Comparison of ENCODE assay signal across 15 mouse cellular contexts in genomic region chr13:54582126-54582525, GRCm38 (mm10). TPM values are rescaled to one million over a fixed set of nuclear protein-coding genes. Genes with fewer than 3 reads are reported as not detected.
A peak's percentile ranks its signal among the peaks of the same experiment; 100 is the strongest.
DNase-seq lines count a peak whose midpoint lies in the region; ATAC-seq and TF ChIP-seq lines count a peak whose summit lies in the region.
"Had no signal": no experiment of that assay in that cellular context is flagged by ENCODE, and none has a peak within 500 bp of the region (broad histone marks: within the 10 kb centered on the region; RNA-seq: fewer than 3 reads in every experiment).

No protein-coding gene starts in this region.

- H3K4me2 ChIP-seq in hindbrain, embryonic 12.5 days (replicated peaks) = no peak overlapping the region
- no peak overlapping the region for H3K4me2 ChIP-seq in hindbrain, embryonic 16.5 days (ENCODE audit: low read length)
- no peak overlapping the region for H3K4me2 ChIP-seq in stomach, embryonic 16.5 days (ENCODE audit: low read depth, low read length)
- H3K4me2 ChIP-seq: embryonic facial prominence, embryonic 15.5 days; lung, embryonic 14.5 days; midbrain, embryonic 13.5 days had no signal

- no peak for TF ChIP-seq POLR2A in lung, adult 2 months (IDR thresholded peaks at IDR 0.05; ENCODE audit: borderline replicate concordance, extremely low read depth, low read depth, low read length)

- no peak overlapping the region for H3K4me3 ChIP-seq in hindbrain, embryonic 12.5 days
- H3K4me3 ChIP-seq in hindbrain, embryonic 16.5 days (ENCODE audit: low read length) = no peak overlapping the region
- H3K4me3 ChIP-seq in lung, adult 2 months (replicated peaks; ENCODE audit: extremely low read depth, low read depth, low read length) = no peak overlapping the region
- no peak overlapping the region for H3K4me3 ChIP-seq in stomach, embryonic 16.5 days (replicated peaks; ENCODE audit: low read length)
- H3K4me3 ChIP-seq: embryonic facial prominence, embryonic 15.5 days; midbrain, embryonic 13.5 days had no signal

- no peaks in the 10 kb centered on the region for H3K27me3 ChIP-seq in hindbrain, embryonic 12.5 days
- no peaks in the 10 kb centered on the region for H3K27me3 ChIP-seq in hindbrain, embryonic 16.5 days (replicated peaks; ENCODE audit: control insufficient read depth, insufficient read depth, low read length)
- no peaks in the 10 kb centered on the region for H3K27me3 ChIP-seq in stomach, embryonic 16.5 days (ENCODE audit: control insufficient read depth, insufficient read depth, low read length)
- H3K27me3 ChIP-seq: embryonic facial prominence, embryonic 15.5 days; midbrain, embryonic 13.5 days; Patski had no signal

- peaks cover 6% of the 10 kb centered on the region for H3K4me1 ChIP-seq in hindbrain, embryonic 12.5 days
- peaks cover 1% of the 10 kb centered on the region; the same call in 1 of the 2 replicates for H3K4me1 ChIP-seq in hindbrain, embryonic 16.5 days (ENCODE audit: control insufficient read depth, insufficient read depth, low read depth, low read length)
- peaks cover 9% of the 10 kb centered on the region for H3K4me1 ChIP-seq in lung, adult 2 months (ENCODE audit: control insufficient read depth, insufficient read depth, low read length)
- peaks cover 5% of the 10 kb centered on the region; the same call in 1 of the 2 replicates for H3K4me1 ChIP-seq in stomach, embryonic 16.5 days (ENCODE audit: control insufficient read depth, insufficient read depth, low read length)
- H3K4me1 ChIP-seq: embryonic facial prominence, embryonic 15.5 days had no signal

- 77% methylated on average over 10 of the region's 10 CpGs for WGBS in hindbrain, embryonic 12.5 days
- WGBS in hindbrain, embryonic 16.5 days = 66% methylated on average over 10 of the region's 10 CpGs
- WGBS in lung, adult 2 months = 42% methylated on average over 10 of the region's 10 CpGs
- WGBS in stomach, embryonic 16.5 days = 67% methylated on average over 10 of the region's 10 CpGs

- H3K27ac ChIP-seq in hindbrain, embryonic 12.5 days = peak overlapping the region; percentile 5; the same call in 1 of the 2 replicates
- H3K27ac ChIP-seq in hindbrain, embryonic 16.5 days (ENCODE audit: low read depth, low read length) = no peak overlapping the region; the same call in 1 of the 2 replicates
- H3K27ac ChIP-seq in stomach, embryonic 16.5 days (ENCODE audit: low read length) = peak overlapping the region; percentile 34; the same call in 1 of the 2 replicates
- H3K27ac ChIP-seq: embryonic facial prominence, embryonic 15.5 days; midbrain, embryonic 13.5 days had no signal

- DNase-seq in lung, postnatal 36 days = peak; percentile 51
- no peak for DNase-seq in lung, adult 2 months
- DNase-seq in adrenal gland, postnatal 36 days = peak; percentile 65 to 67
- DNase-seq in left cerebral cortex, postnatal 4 days = no peak
- DNase-seq: cerebellum, adult 11-12 months; heart, postnatal 14 days; lung, embryonic 14.5 days; right cerebral cortex, postnatal 4 days; thymus, postnatal 14 days had no signal

- no peak overlapping the region for H3K9ac ChIP-seq in hindbrain, embryonic 12.5 days
- H3K9ac ChIP-seq in hindbrain, embryonic 16.5 days (ENCODE audit: low read depth, low read length) = no peak overlapping the region
- H3K9ac ChIP-seq in stomach, embryonic 16.5 days (ENCODE audit: low read length) = no peak overlapping the region
- H3K9ac ChIP-seq: embryonic facial prominence, embryonic 15.5 days; lung, embryonic 14.5 days; midbrain, embryonic 13.5 days had no signal

- ATAC-seq in hindbrain, embryonic 12.5 days (ENCODE audit: low FRiP score) = no peak
- no peak for ATAC-seq in hindbrain, embryonic 16.5 days
- ATAC-seq in stomach, embryonic 16.5 days (ENCODE audit: insufficient read depth, low FRiP score) = no peak
- ATAC-seq: midbrain, embryonic 13.5 days; Patski had no signal

- H3K36me3 ChIP-seq in hindbrain, embryonic 12.5 days = peaks cover 87% of the 10 kb centered on the region
- peaks cover 27% of the 10 kb centered on the region for H3K36me3 ChIP-seq in hindbrain, embryonic 16.5 days (ENCODE audit: control insufficient read depth, insufficient read depth, low read length)
- peaks cover 23% of the 10 kb centered on the region for H3K36me3 ChIP-seq in stomach, embryonic 16.5 days (ENCODE audit: control insufficient read depth, insufficient read depth, low read length)

- no peaks in the 10 kb centered on the region for H3K9me3 ChIP-seq in hindbrain, embryonic 12.5 days (replicated peaks)
- H3K9me3 ChIP-seq in hindbrain, embryonic 16.5 days (ENCODE audit: control insufficient read depth, low read length) = no peaks in the 10 kb centered on the region
- H3K9me3 ChIP-seq in stomach, embryonic 16.5 days (replicated peaks; ENCODE audit: control insufficient read depth, low read length) = no peaks in the 10 kb centered on the region
- H3K9me3 ChIP-seq: embryonic facial prominence, embryonic 15.5 days; midbrain, embryonic 13.5 days had no signal

- TF ChIP-seq CTCF in lung, adult 2 months (IDR thresholded peaks at IDR 0.05; ENCODE audit: insufficient read depth, low read length) = no peak

- intact Hi-C loops in left cerebral cortex, postnatal 4 days (cut with DNase I) = no loop called here

RNA-seq across cellular contexts. Expression of gene Arl10, which starts 7.3 kb away (rescaled TPM):
- 52.1 and 54.2 TPM in 2 replicates for polyA plus RNA-seq in hindbrain, embryonic 12.5 days (2016; fragmentation: Nextera tagmentation; extraction: Ambion mirVana)
- 96.9 and 100 TPM in 2 replicates for polyA plus RNA-seq in hindbrain, embryonic 16.5 days (2015; fragmentation: Nextera tagmentation; extraction: Ambion mirVana)
- polyA plus RNA-seq in lung, adult 2 months (2012; rRNA removed) = 30.8 and 41.5 TPM in 2 replicates
- total RNA-seq in adrenal gland, postnatal 36 days (2021) = 10 to 100 TPM; 55.4 to 58.9 TPM
- 21.7 and 23.1 TPM in 2 replicates for polyA plus RNA-seq in stomach, embryonic 16.5 days (2015; fragmentation: Nextera tagmentation; extraction: Ambion mirVana)
- total RNA-seq in left cerebral cortex, postnatal 4 days (2021) = 10 to 100 TPM; 73.5 to 75.1 TPM

RNA-seq across cellular contexts. Expression of gene Nop16, which starts 7.8 kb away (rescaled TPM):
- 57.1 and 57.8 TPM in 2 replicates for polyA plus RNA-seq in hindbrain, embryonic 12.5 days (2016; fragmentation: Nextera tagmentation; extraction: Ambion mirVana)
- 64.7 and 69.1 TPM in 2 replicates for polyA plus RNA-seq in hindbrain, embryonic 16.5 days (2015; fragmentation: Nextera tagmentation; extraction: Ambion mirVana)
- polyA plus RNA-seq in lung, adult 2 months (2012; rRNA removed) = 4.8 and 9.1 TPM in 2 replicates
- 10 to 100 TPM; 50.7 to 79.1 TPM for total RNA-seq in adrenal gland, postnatal 36 days (2021)
- 87.1 and 88.7 TPM in 2 replicates for polyA plus RNA-seq in stomach, embryonic 16.5 days (2015; fragmentation: Nextera tagmentation; extraction: Ambion mirVana)
- total RNA-seq in left cerebral cortex, postnatal 4 days (2021) = 10 to 100 TPM; 30.8 to 36.3 TPM

RNA-seq across cellular contexts. Expression of gene Higd2a, which starts 7.9 kb away (rescaled TPM):
- polyA plus RNA-seq in hindbrain, embryonic 12.5 days (2016; fragmentation: Nextera tagmentation; extraction: Ambion mirVana) = 171 and 172 TPM in 2 replicates
- polyA plus RNA-seq in hindbrain, embryonic 16.5 days (2015; fragmentation: Nextera tagmentation; extraction: Ambion mirVana) = 253 and 288 TPM in 2 replicates
- polyA plus RNA-seq in lung, adult 2 months (2012; rRNA removed) = 110 and 112 TPM in 2 replicates
- total RNA-seq in adrenal gland, postnatal 36 days (2021) = 100 to 1,000 TPM; 232 to 258 TPM
- polyA plus RNA-seq in stomach, embryonic 16.5 days (2015; fragmentation: Nextera tagmentation; extraction: Ambion mirVana) = 182 and 211 TPM in 2 replicates
- total RNA-seq in left cerebral cortex, postnatal 4 days (2021) = 100 to 1,000 TPM; 118 to 126 TPM

RNA-seq across cellular contexts. Expression of gene 4833439L19Rik, which starts 16.9 kb away (rescaled TPM):
- 235 and 241 TPM in 2 replicates for polyA plus RNA-seq in hindbrain, embryonic 12.5 days (2016; fragmentation: Nextera tagmentation; extraction: Ambion mirVana)
- polyA plus RNA-seq in hindbrain, embryonic 16.5 days (2015; fragmentation: Nextera tagmentation; extraction: Ambion mirVana) = 268 and 272 TPM in 2 replicates
- 106 TPM in 2 replicates for polyA plus RNA-seq in lung, adult 2 months (2012; rRNA removed)
- total RNA-seq in adrenal gland, postnatal 36 days (2021) = 100 to 1,000 TPM; 152 to 182 TPM
- 125 and 147 TPM in 2 replicates for polyA plus RNA-seq in stomach, embryonic 16.5 days (2015; fragmentation: Nextera tagmentation; extraction: Ambion mirVana)
- 100 to 1,000 TPM; 148 to 157 TPM for total RNA-seq in left cerebral cortex, postnatal 4 days (2021)

RNA-seq across cellular contexts. Expression of gene Cltb, which starts 29.0 kb away (rescaled TPM):
- 54.4 and 58.2 TPM in 2 replicates for polyA plus RNA-seq in hindbrain, embryonic 12.5 days (2016; fragmentation: Nextera tagmentation; extraction: Ambion mirVana)
- polyA plus RNA-seq in hindbrain, embryonic 16.5 days (2015; fragmentation: Nextera tagmentation; extraction: Ambion mirVana) = 244 and 276 TPM in 2 replicates
- polyA plus RNA-seq in lung, adult 2 months (2012; rRNA removed) = 96.4 and 109 TPM in 2 replicates
- 100 to 1,000 TPM in 1 of 2 experiments, 10 to 100 TPM in 1; 79.2 to 155 TPM for total RNA-seq in adrenal gland, postnatal 36 days (2021)
- polyA plus RNA-seq in stomach, embryonic 16.5 days (2015; fragmentation: Nextera tagmentation; extraction: Ambion mirVana) = 79.6 and 79.8 TPM in 2 replicates
- total RNA-seq in left cerebral cortex, postnatal 4 days (2021) = 100 to 1,000 TPM; 256 to 262 TPM

Comparison
In these comparisons a context has a peak if more than half of its experiments do, and no peak if none do; other contexts are left out.
1. DNase-seq: peak in lung, postnatal 36 days (single experiment) and adrenal gland, postnatal 36 days (2 of 2); none in lung, adult 2 months (single experiment) and left cerebral cortex, postnatal 4 days (single experiment).